ENCODE assay signal across 16 mouse cellular contexts in genomic region chr6:106503961-106504360, GRCm38 (mm10).
A peak's percentile ranks its signal among the peaks of the same experiment; 100 is the strongest.
DNase-seq lines count a peak whose midpoint lies in the region; ATAC-seq and TF ChIP-seq lines count a peak whose summit lies in the region.
"Had no signal": no experiment of that assay in that cellular context is flagged by ENCODE, and none has a peak within 500 bp of the region (broad histone marks: within the 10 kb centered on the region; RNA-seq: fewer than 3 reads in every experiment).

No protein-coding gene starts in this region.

- H3K4me3 ChIP-seq in neural tube, embryonic 12.5 days, result no peak overlapping the region
- H3K4me3 ChIP-seq in cerebellum, adult 2 months (replicated peaks; ENCODE audit: insufficient read depth, low read depth, low read length), result no peak overlapping the region
- H3K4me3 ChIP-seq in thymus, adult 2 months (ENCODE audit: control insufficient read depth, insufficient read depth, low read length), result no peak overlapping the region
- H3K4me3 ChIP-seq: hindbrain, embryonic 15.5 days; liver, embryonic 13.5 days; midbrain, embryonic 13.5 days had no signal

- no peaks in the 10 kb centered on the region for H3K27me3 ChIP-seq in neural tube, embryonic 12.5 days (replicated peaks)
- no peaks in the 10 kb centered on the region for H3K27me3 ChIP-seq in cerebellum, adult 2 months (ENCODE audit: control insufficient read depth, insufficient read depth, low read length)
- no peaks in the 10 kb centered on the region for H3K27me3 ChIP-seq in thymus, adult 2 months (ENCODE audit: control insufficient read depth, insufficient read depth, low read length)
- H3K27me3 ChIP-seq: CH12.LX; hindbrain, embryonic 15.5 days; liver, embryonic 13.5 days; midbrain, embryonic 13.5 days; Patski had no signal

- peak; percentile 29 for DNase-seq in Muller cell, postnatal 12 days (ENCODE audit: inconsistent ontology term)
- DNase-seq in brain, embryonic 14.5 days (ENCODE audit: low read depth), result peak; percentile 71
- DNase-seq in layer of hippocampus, adult 8-10 months (ENCODE audit: low spot score in 2 of 2), result peak; percentile 33 to 56
- DNase-seq in cerebellum, adult 2 months, result no peak
- DNase-seq in testis, postnatal 14 days (ENCODE audit: low spot score), result no peak
- DNase-seq in kidney, postnatal 36 days, result no peak
- DNase-seq in thymus, adult 2 months, result no peak
- DNase-seq: gastrocnemius, postnatal 25 days; kidney, adult 8-10 months; liver, embryonic 13.5 days; lung, postnatal 10 days had no signal

- no peak overlapping the region for H3K27ac ChIP-seq in neural tube, embryonic 12.5 days
- no peak overlapping the region for H3K27ac ChIP-seq in cerebellum, adult 2 months (ENCODE audit: insufficient read depth, low read length)
- H3K27ac ChIP-seq in thymus, adult 2 months (ENCODE audit: control insufficient read depth, insufficient read depth, low read length), result no peak overlapping the region
- H3K27ac ChIP-seq: hindbrain, embryonic 15.5 days; liver, embryonic 13.5 days; midbrain, embryonic 13.5 days had no signal

- 26% methylated on average over 9 of the region's 9 CpGs for WGBS in neural tube, embryonic 12.5 days
- 77% methylated on average over 9 of the region's 9 CpGs for WGBS in cerebellum, adult 2 months
- 83% methylated on average over 9 of the region's 9 CpGs for WGBS in thymus, adult 2 months

- H3K9ac ChIP-seq in neural tube, embryonic 12.5 days, result no peak overlapping the region
- H3K9ac ChIP-seq: hindbrain, embryonic 15.5 days; liver, embryonic 13.5 days; midbrain, embryonic 13.5 days had no signal

- H3K36me3 ChIP-seq in neural tube, embryonic 12.5 days, result no peaks in the 10 kb centered on the region
- H3K36me3 ChIP-seq in thymus, adult 2 months (ENCODE audit: control insufficient read depth, insufficient read depth, low read length), result no peaks in the 10 kb centered on the region
- H3K36me3 ChIP-seq: hindbrain, embryonic 15.5 days; liver, embryonic 13.5 days; midbrain, embryonic 13.5 days had no signal

- no peaks in the 10 kb centered on the region for H3K9me3 ChIP-seq in neural tube, embryonic 12.5 days
- H3K9me3 ChIP-seq: hindbrain, embryonic 15.5 days; liver, embryonic 13.5 days; midbrain, embryonic 13.5 days had no signal

- no peak for TF ChIP-seq POLR2A in brain, embryonic 14.5 days (IDR thresholded peaks at IDR 0.05; ENCODE audit: borderline replicate concordance, extremely low read depth, insufficient read depth, insufficient read length, poor library complexity, severe bottlenecking)
- TF ChIP-seq POLR2A in cerebellum, adult 2 months (IDR thresholded peaks at IDR 0.05; ENCODE audit: borderline replicate concordance, insufficient read depth, low read length), result no peak
- no peak for TF ChIP-seq POLR2A in thymus, adult 2 months (IDR thresholded peaks at IDR 0.05; ENCODE audit: control insufficient read depth, extremely low read depth, insufficient read depth, low read length, poor library complexity)

- peak; percentile 33; the same call in 1 of the 2 replicates for ATAC-seq in neural tube, embryonic 12.5 days (ENCODE audit: low FRiP score, low read depth)
- ATAC-seq: midbrain, embryonic 13.5 days; Patski had no signal

- no peak for TF ChIP-seq CTCF in brain, embryonic 14.5 days (IDR thresholded peaks at IDR 0.05; ENCODE audit: borderline replicate concordance, extremely low read depth, insufficient read depth, insufficient read length)
- no peak for TF ChIP-seq CTCF in cerebellum, adult 2 months (IDR thresholded peaks at IDR 0.05; ENCODE audit: borderline replicate concordance, insufficient read depth, low read depth, low read length)
- TF ChIP-seq CTCF in thymus, adult 2 months (IDR thresholded peaks at IDR 0.05; ENCODE audit: borderline replicate concordance, control insufficient read depth, extremely low read depth, insufficient read depth, low read length, poor library complexity), result no peak

- no peak overlapping the region for H3K4me2 ChIP-seq in neural tube, embryonic 12.5 days (replicated peaks)
- H3K4me2 ChIP-seq: hindbrain, embryonic 15.5 days; liver, embryonic 13.5 days; midbrain, embryonic 13.5 days had no signal

- no peaks in the 10 kb centered on the region for H3K4me1 ChIP-seq in neural tube, embryonic 12.5 days
- H3K4me1 ChIP-seq in cerebellum, adult 2 months (ENCODE audit: control insufficient read depth, insufficient read depth, low read length), result no peaks in the 10 kb centered on the region
- no peaks in the 10 kb centered on the region for H3K4me1 ChIP-seq in thymus, adult 2 months (replicated peaks; ENCODE audit: control insufficient read depth, insufficient read depth, low read length)
- H3K4me1 ChIP-seq: hindbrain, embryonic 15.5 days; liver, embryonic 13.5 days; midbrain, embryonic 13.5 days had no signal

Comparison
In these comparisons a context has a peak if more than half of its experiments do, and no peak if none do; other contexts are left out.
1. DNase-seq: peak in Muller cell, postnatal 12 days (single experiment), brain, embryonic 14.5 days (single experiment) and layer of hippocampus, adult 8-10 months (2 of 2); none in cerebellum, adult 2 months (0 of 2), testis, postnatal 14 days (single experiment), kidney, postnatal 36 days (0 of 2) and thymus, adult 2 months (single experiment).